Mouse (Mus musculus): ENCODE measurements around the gene Dpf2.

Gene Dpf2

GRCm38 (mm10) chr19:5852035-5852722 is 60.6 kb downstream of the Dpf2 start:
- no peak for DNase-seq

- DNase-seq, result no peak
Observed at GRCm38 (mm10) chr19:5851481-5851971, 61.3 kb downstream of the Dpf2 start.

- DNase-seq, result no peak
Observed at GRCm38 (mm10) chr19:5850860-5851259, 62.0 kb downstream of the Dpf2 start.

GRCm38 (mm10) chr19:5849843-5850527 is 62.8 kb downstream of the Dpf2 start:
- DNase-seq, result peak; percentile 92

GRCm38 (mm10) chr19:5848826-5849672 is 63.8 kb downstream of the Dpf2 start:
- no peak for DNase-seq

- DNase-seq, result peak; percentile 74
Observed at GRCm38 (mm10) chr19:5848032-5848825, 64.6 kb downstream of the Dpf2 start.

- no peak for DNase-seq
Observed at GRCm38 (mm10) chr19:5847306-5847796, 65.5 kb downstream of the Dpf2 start.

GRCm38 (mm10) chr19:5846557-5847305 is 66.1 kb downstream of the Dpf2 start:
- DNase-seq, result peak; percentile 96

All from right cerebral cortex, adult 18-20 months (tissue).